Mouse (Mus musculus) intestine, embryonic 16.5 days (tissue): Measurements from ENCODE around the gene Utp20. TPM values are rescaled to one million over a fixed set of nuclear protein-coding genes. Genes with fewer than 3 reads are reported as not detected.

Source experiments
- ATAC-seq: fragments of 200-750 bp; cut with Nextera tagmentation; 2 replicates; pipeline ENCODE4 v1.8.0; 2017; ENCODE audit warnings: moderate TSS enrichment, moderate library complexity
- H3K27ac ChIP-seq: fragments of 300-500 bp; sonication (generic); 2 replicates; pipeline ENCODE4 v1.5.1; 2014; ENCODE audit warnings: mild to moderate bottlenecking, low read length
- H3K27me3 ChIP-seq: fragments of 300-500 bp; sonication (generic); replicated peaks from 2 replicates; pipeline ENCODE4 v1.6.1; 2014; ENCODE audit warnings: low read length, control low read depth, mixed read lengths; ENCODE audit not compliant: control insufficient read depth, insufficient read depth
- H3K36me3 ChIP-seq: fragments of 300-500 bp; sonication (generic); 2 replicates; pipeline ENCODE4 v1.6.1; 2014; ENCODE audit warnings: low read length, control low read depth; ENCODE audit not compliant: control insufficient read depth, insufficient read depth
- H3K4me1 ChIP-seq: fragments of 300-500 bp; sonication (generic); 2 replicates; pipeline ENCODE4 v1.6.1; 2014; ENCODE audit warnings: low read length, control low read depth, mixed read lengths; ENCODE audit not compliant: control insufficient read depth, insufficient read depth
- H3K4me2 ChIP-seq: fragments of 300-500 bp; sonication (generic); 2 replicates; pipeline ENCODE4 v1.6.1; 2014; ENCODE audit warnings: low read depth, low read length, control low read depth
- H3K4me3 ChIP-seq: fragments of 300-500 bp; sonication (generic); 2 replicates; pipeline ENCODE4 v1.5.1; 2014; ENCODE audit warnings: mild to moderate bottlenecking, low read length
- H3K9ac ChIP-seq: fragments of 300-500 bp; sonication (generic); 2 replicates; pipeline ENCODE4 v1.6.1; 2014; ENCODE audit warnings: low read depth, low read length
- H3K9me3 ChIP-seq: fragments of 300-500 bp; sonication (generic); 2 replicates; pipeline ENCODE4 v1.6.1; 2016; ENCODE audit warnings: low read length, control low read depth; ENCODE audit not compliant: control insufficient read depth
- WGBS: fragments of 180-500 bp; shearing (Covaris S2); extraction: QIAGEN DNeasy Blood & Tissue Kit; methylation state at CpG from one replicate; pipeline ENCODE4 v1.1.7; 2014; 5-methylcytosine and 5-hydroxymethylcytosine counted together
- polyA plus RNA-seq: library from polyadenylated mRNA; unstranded; fragments of >200 nt; fragmentation: Nextera tagmentation; extraction: Ambion mirVana; gene quantifications from 2 replicates; pipeline ENCODE4 v1.2.1, GENCODE M21; 2015

The Utp20 gene
- polyA plus RNA-seq, result 10.5 and 11.5 TPM in 2 replicates

DNA sequence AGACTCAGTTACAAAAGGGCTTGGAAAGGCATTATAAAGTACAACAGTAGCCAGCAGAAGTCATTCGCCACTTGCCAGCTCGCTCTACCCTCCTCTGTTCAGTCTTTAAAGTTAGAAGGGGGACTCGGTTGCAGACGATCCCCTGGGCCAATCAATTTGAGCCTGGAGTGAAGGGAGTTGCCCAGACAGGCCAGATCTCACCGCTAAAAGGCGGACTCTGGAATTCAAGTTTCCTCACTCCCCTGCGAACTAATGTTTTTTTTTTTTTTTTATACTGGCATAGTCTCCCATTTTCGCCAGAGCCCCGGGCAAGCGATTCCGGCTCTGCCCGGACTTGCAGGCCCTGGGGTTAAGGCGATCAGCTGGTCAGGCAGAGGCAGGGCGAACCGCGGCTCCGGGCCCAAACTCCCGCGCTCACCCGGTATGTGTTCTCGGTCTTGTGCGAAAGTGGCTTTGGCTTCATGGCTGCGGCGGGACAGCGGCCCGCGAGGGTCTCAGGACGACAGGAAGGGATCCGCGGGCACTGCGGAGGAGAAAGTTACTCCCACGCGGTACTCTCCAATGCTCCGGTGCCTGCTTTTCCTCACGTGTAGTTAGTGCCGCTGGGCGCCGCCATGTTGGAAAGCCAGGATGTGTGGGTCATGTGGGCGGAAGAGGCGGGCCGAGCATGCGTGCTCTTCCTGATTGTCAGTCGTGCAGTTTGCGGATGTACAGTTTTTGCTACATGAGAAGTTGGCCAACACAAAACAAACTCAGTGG, at the start of gene Utp20:
Gene Utp20 (minus strand): TSS at position 617 of the 759 bp plus-strand sequence.
- Histone ChIP-seq H3K4me2 (peak within 1 kb of the TSS; percentile 81), H3K9ac (peak within 1 kb of the TSS; percentile 77), H3K36me3 (0 out of 2 replicates have a peak, but pooled peaks cover 7% of the 10 kb centered on the region), H3K4me1 (0 out of 2 replicates have a peak, but pooled peaks cover 4% of the 10 kb centered on the region), H3K9me3 (no peaks in the 10 kb centered on the region), H3K4me3 (peak within 1 kb of the TSS; percentile 95), H3K27ac (0 out of 2 replicates have a peak within 1 kb of the TSS, but pooled peaks have one; percentile 18), H3K27me3 (no peaks in the 10 kb centered on the region)
- ATAC-seq, result peak; percentile 99
- WGBS, result under 1% methylated on average over 44 of the region's 44 CpGs

DNA sequence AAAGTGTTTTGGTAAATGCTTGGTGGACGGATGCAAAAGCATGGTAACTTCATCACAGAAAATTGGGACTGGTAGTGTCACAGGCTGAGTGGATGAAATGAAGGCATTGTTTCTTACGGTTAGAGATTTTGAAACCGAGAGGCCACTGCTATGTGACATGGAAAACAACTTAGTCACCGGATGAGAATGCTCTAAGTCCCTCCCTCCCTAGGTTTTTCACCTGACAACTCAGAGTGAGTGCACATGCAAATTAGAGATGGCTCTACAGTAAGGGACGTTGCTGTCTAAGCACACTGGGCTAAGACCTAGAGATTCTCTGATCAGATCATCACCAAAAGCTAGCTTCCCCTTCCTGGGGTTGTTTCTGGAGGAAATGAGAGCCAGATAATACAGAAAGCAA, 48.3 kb upstream of the Utp20 start:
- H3K9ac ChIP-seq, result no peak overlapping the region
- 66% methylated on average over 5 of the region's 5 CpGs for WGBS

DNA sequence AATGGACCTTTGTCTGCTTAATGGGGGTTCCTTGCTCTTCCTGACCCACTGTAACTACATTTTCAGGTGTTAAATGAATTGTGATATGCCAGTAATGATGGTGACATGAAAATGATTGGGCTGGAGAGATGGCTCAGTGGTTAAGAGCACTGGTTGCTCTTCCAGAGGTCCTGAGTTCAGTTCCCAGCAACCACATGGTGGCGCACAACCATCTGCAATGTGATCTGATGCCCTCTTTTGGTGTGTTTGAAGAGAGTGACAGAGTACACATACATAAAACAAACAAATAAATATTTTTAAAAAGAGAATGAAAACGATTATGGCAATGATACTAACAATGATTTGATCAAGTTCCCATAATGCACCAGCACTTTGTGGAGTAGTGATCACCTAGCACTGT, 39.4 kb upstream of the Utp20 start:
- no peak overlapping the region for H3K9ac ChIP-seq
- H3K4me2 ChIP-seq, result no peak overlapping the region
- no peak overlapping the region for H3K27ac ChIP-seq
- H3K27me3 ChIP-seq, result no peaks in the 10 kb centered on the region
- no peaks in the 10 kb centered on the region for H3K4me1 ChIP-seq
- H3K4me3 ChIP-seq, result no peak overlapping the region
- WGBS, result 72% methylated on average over 2 of the region's 2 CpGs
- ATAC-seq, result no peak
- H3K36me3 ChIP-seq, result no peaks in the 10 kb centered on the region
- no peaks in the 10 kb centered on the region for H3K9me3 ChIP-seq

More for the DNA sequence above, 48.3 kb upstream of the Utp20 start:
- no peak overlapping the region for H3K4me3 ChIP-seq
- no peaks in the 10 kb centered on the region for H3K27me3 ChIP-seq
- ATAC-seq, result no peak
- H3K27ac ChIP-seq, result no peak overlapping the region
- no peaks in the 10 kb centered on the region for H3K9me3 ChIP-seq
- H3K4me2 ChIP-seq, result no peak overlapping the region
- no peaks in the 10 kb centered on the region for H3K36me3 ChIP-seq
- no peaks in the 10 kb centered on the region for H3K4me1 ChIP-seq

DNA sequence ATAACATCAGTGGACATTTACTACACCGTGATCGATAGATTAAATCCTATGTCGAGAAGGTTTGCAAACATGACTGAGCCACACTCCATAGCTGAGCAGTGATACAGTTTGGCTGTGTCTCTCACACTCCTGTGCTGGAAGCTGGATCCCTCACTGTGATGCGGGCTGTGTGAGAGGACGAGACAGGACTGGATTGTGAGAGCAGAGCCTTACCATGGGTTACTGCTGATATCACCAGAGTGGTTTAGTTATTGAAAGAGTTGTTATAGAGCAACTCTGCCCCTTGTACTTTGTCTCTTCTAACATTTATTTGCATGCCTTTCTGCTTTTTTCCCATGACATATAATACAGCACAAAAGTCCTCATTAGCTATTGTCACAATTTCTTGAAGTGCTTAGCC, 35.7 kb upstream of the Utp20 start:
- H3K4me3 ChIP-seq, result no peak overlapping the region
- H3K4me1 ChIP-seq, result no peaks in the 10 kb centered on the region
- H3K9ac ChIP-seq, result no peak overlapping the region
- 65% methylated on average over 5 of the region's 5 CpGs for WGBS
- no peak overlapping the region for H3K4me2 ChIP-seq
- no peaks in the 10 kb centered on the region for H3K27me3 ChIP-seq
- ATAC-seq, result peak; percentile 79
- peak overlapping the region; percentile 65 for H3K27ac ChIP-seq
- no peaks in the 10 kb centered on the region for H3K36me3 ChIP-seq
- no peaks in the 10 kb centered on the region for H3K9me3 ChIP-seq

DNA sequence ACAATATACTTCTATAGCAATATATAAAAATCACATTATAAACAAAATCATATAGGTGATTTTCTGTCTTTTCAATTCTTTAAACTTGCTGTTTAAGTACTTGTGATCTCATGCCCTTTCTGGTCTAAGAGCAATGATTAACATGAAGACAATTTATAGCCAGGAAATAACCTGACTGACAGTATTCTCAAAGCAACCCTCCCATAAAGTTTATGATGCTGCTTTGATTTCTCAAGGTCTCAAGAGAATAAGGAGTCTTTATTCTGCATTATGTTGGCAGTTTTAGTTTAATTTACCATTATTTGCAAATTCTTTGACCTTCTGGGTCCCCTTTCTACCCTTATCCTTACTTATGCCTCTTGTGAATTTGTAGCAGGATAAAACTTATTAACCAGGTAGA, 34.8 kb upstream of the Utp20 start:
- H3K4me3 ChIP-seq, result no peak overlapping the region
- no peak overlapping the region for H3K27ac ChIP-seq
- no peaks in the 10 kb centered on the region for H3K27me3 ChIP-seq
- no peaks in the 10 kb centered on the region for H3K9me3 ChIP-seq
- peak; percentile 84 for ATAC-seq
- no peak overlapping the region for H3K4me2 ChIP-seq
- H3K4me1 ChIP-seq, result no peaks in the 10 kb centered on the region
- H3K9ac ChIP-seq, result no peak overlapping the region
- H3K36me3 ChIP-seq, result no peaks in the 10 kb centered on the region

DNA sequence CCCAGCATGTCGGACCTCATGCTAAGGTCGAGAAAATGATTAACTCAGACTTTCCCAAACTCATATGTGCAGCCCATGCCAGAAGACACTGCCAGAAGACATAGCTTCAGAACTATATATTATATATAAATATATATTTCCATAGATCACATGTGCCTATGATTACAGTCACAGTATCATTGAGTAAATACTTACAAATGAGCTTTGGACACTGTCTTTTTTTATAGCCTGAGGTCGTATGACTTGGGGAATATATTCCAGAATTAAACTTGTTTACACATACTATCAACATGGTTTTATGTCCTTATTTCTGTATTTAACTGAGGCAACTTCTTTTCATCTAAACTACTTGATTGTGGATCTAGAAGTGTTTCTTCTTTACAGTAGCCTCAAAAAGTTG, 34.3 kb upstream of the Utp20 start:
- H3K4me1 ChIP-seq, result no peaks in the 10 kb centered on the region
- H3K4me2 ChIP-seq, result no peak overlapping the region
- WGBS, result 46% methylated on average over 3 of the region's 3 CpGs
- no peaks in the 10 kb centered on the region for H3K27me3 ChIP-seq
- no peaks in the 10 kb centered on the region for H3K36me3 ChIP-seq
- no peak overlapping the region for H3K4me3 ChIP-seq
- peak; percentile 64 for ATAC-seq
- peak overlapping the region; percentile 70 for H3K27ac ChIP-seq
- H3K9ac ChIP-seq, result no peak overlapping the region
- no peaks in the 10 kb centered on the region for H3K9me3 ChIP-seq

DNA sequence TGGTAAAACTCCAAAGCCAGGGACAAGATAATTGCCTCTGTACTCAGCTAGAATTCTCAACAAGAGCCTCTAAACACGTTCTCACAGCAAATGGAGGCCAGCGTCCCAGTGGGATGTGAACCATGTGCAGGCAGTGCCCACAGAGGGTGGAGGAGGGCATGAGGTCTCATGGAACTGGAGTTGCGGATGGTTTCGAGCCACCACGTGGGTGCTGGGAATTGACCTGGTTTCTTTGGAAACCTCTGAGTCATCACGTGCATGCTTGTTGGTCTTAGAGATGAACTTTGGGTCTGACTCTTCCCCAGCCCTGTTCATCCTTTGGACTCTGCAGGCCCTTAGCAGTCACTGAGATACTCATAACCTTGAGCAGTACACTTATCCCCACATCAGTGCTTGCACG, 26.7 kb upstream of the Utp20 start:
- no peak overlapping the region for H3K4me2 ChIP-seq
- no peaks in the 10 kb centered on the region for H3K4me1 ChIP-seq
- ATAC-seq, result no peak
- no peak overlapping the region for H3K27ac ChIP-seq
- H3K27me3 ChIP-seq, result no peaks in the 10 kb centered on the region
- H3K9ac ChIP-seq, result no peak overlapping the region
- H3K9me3 ChIP-seq, result 0 out of 2 replicates have a peak, but pooled peaks cover 2% of the 10 kb centered on the region
- 85% methylated on average over 7 of the region's 7 CpGs for WGBS
- H3K4me3 ChIP-seq, result no peak overlapping the region
- H3K36me3 ChIP-seq, result no peaks in the 10 kb centered on the region

DNA sequence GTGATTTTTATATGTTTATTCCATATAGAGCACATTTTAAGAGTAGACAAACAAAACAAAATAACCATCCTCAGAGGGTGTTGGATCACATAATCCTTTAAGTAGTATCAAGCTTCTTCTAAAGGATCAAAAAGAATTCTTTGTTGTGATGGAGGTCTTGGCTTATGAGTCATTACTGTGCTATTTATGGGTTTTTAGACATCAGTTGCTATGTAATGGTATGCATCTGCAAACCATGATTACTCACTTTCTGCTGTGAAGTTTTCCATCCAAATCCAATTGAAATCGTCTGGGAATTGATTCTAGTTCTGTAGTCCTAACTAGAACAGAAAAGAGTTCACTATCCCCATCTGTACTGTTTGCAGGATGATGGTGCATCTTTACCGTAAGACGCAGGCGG, 23.4 kb upstream of the Utp20 start:
- Histone ChIP-seq H3K36me3 (no peaks in the 10 kb centered on the region), H3K9me3 (0 out of 2 replicates have a peak, but pooled peaks cover 2% of the 10 kb centered on the region), H3K4me1 (no peaks in the 10 kb centered on the region), H3K27me3 (no peaks in the 10 kb centered on the region), H3K9ac (no peak overlapping the region), H3K4me3 (no peak overlapping the region), H3K27ac (no peak overlapping the region), H3K4me2 (no peak overlapping the region)
- 86% methylated on average over 4 of the region's 4 CpGs for WGBS
- no peak for ATAC-seq

DNA sequence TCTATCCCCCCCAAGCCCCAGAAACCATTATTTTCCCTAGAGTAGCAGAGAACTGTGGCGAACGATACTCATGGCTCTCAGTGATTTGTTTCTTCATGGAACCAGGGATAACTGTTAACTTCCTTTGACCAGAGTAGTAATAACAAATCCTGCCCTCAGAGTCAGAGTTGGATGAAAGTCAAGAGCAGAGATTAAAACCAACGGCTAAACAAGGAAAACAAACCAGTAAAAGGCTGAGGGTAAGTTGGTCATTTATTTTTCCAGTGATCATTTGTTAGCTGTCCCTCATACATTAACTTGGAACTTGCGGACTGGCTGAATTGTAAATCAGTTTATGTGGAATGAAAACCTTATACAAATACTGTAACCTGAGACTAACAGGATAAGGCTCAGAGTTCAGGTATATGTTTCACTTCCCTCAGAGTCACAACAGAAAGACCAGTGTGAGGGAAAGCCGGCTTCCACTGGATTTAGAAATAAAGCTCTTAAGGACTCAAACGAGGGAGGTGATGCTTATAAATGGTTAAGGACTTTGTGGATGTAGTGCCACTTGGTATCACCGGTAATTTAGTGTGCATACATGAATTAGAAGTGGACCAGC, 22.4 kb upstream of the Utp20 start:
- Histone ChIP-seq H3K9me3 (0 out of 2 replicates have a peak, but pooled peaks cover 2% of the 10 kb centered on the region), H3K36me3 (no peaks in the 10 kb centered on the region), H3K27ac (no peak overlapping the region), H3K4me1 (no peaks in the 10 kb centered on the region), H3K9ac (no peak overlapping the region), H3K4me2 (no peak overlapping the region), H3K4me3 (no peak overlapping the region), H3K27me3 (no peaks in the 10 kb centered on the region)
- no peak for ATAC-seq
- 59% methylated on average over 7 of the region's 7 CpGs for WGBS
